Mouse (Mus musculus) cortical plate, adult 2 months (tissue): Measurements from ENCODE around the gene Slc45a1.

Experiments used
- CTCF ChIP-seq: fragments of 200-500 bp; IDR thresholded peaks from 2 replicates; pipeline ENCODE4 v1.5.1; 2011; ENCODE audit warnings: mild to moderate bottlenecking, control low read depth, low read length; ENCODE audit not compliant: insufficient read depth; ENCODE audit errors: extremely low read depth
- POLR2A ChIP-seq: fragments of 200-500 bp; IDR thresholded peaks from 2 replicates; pipeline ENCODE4 v1.6.1; 2011; ENCODE audit warnings: mild to moderate bottlenecking, low read length, control low read depth; ENCODE audit not compliant: insufficient read depth; ENCODE audit errors: extremely low read depth

- no peak for TF ChIP-seq CTCF
- TF ChIP-seq POLR2A = no peak
Observed at GRCm38 (mm10) chr4:150619011-150619410, 33.0 kb downstream of the Slc45a1 start.
